In the genomic region with DNA sequence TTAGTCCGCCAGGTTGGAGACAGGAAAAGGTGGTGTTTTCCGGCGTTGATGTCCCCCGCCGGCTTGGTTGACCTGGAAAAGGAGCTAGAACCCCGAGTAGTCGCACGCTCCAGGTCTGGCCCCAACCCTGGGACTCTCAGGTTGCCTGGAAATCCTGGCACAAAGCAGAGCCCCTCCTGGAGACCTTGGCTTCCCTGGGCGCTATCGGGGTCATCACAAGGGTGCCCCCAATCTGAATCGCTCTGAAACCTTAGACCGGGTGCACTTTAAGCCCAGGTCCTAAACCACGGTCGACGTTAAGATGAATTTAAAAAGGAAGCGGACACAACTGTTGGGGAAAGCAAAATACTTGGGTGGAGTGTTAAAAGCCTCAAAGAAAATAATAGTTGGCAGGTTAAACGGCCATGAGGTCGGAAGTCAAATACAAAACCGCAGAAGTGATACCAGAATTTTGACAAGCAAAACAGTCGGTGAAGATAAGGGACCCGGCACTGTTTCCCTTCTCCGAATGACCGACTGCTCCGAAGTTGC, we compare ENCODE assay signal across 9 mouse cellular contexts. TPM values are rescaled to one million over a fixed set of nuclear protein-coding genes. Genes with fewer than 3 reads are reported as not detected.
DNase-seq lines count a peak whose midpoint lies in the region; ATAC-seq and TF ChIP-seq lines count a peak whose summit lies in the region.
"Had no signal": no experiment of that assay in that cellular context is flagged by ENCODE, and none has a peak within 500 bp of the region (broad histone marks: within the 10 kb centered on the region; RNA-seq: fewer than 3 reads in every experiment).

No protein-coding gene starts in this region.

- no peak for TF ChIP-seq POLR2A in cerebellum, adult 2 months (IDR thresholded peaks at IDR 0.05; ENCODE audit: borderline replicate concordance, insufficient read depth, low read length)

- WGBS in cerebellum, adult 2 months = 13% methylated on average over 24 of the region's 24 CpGs
- WGBS in intestine, embryonic 16.5 days = 10% methylated on average over 24 of the region's 24 CpGs

- no peaks in the 10 kb centered on the region for H3K36me3 ChIP-seq in E14TG2a.4 (ENCODE audit: insufficient read depth, low read length)
- no peaks in the 10 kb centered on the region for H3K36me3 ChIP-seq in intestine, embryonic 16.5 days (ENCODE audit: control insufficient read depth, insufficient read depth, low read length)
- H3K36me3 ChIP-seq: G1E had no signal

- peak; percentile 7; the same call in 1 of the 2 replicates for ATAC-seq in erythroid progenitor cell, adult 5-6 weeks (replicated peaks; ENCODE audit: low FRiP score, poor library complexity, severe bottlenecking)
- peak; percentile 13 for ATAC-seq in intestine, embryonic 16.5 days
- peak; percentile 14 for ATAC-seq in megakaryocyte-erythroid progenitor cell, adult 5-6 weeks (replicated peaks; ENCODE audit: low FRiP score, low TSS enrichment, poor library complexity, severe bottlenecking)

- no peaks in the 10 kb centered on the region for H3K27me3 ChIP-seq in cerebellum, adult 2 months (ENCODE audit: control insufficient read depth, insufficient read depth, low read length)
- peaks cover 59% of the 10 kb centered on the region for H3K27me3 ChIP-seq in E14TG2a.4 (ENCODE audit: insufficient read depth, low read length)
- H3K27me3 ChIP-seq in intestine, embryonic 16.5 days (replicated peaks; ENCODE audit: control insufficient read depth, insufficient read depth, low read length) = peaks cover 9% of the 10 kb centered on the region; the same call in 1 of the 2 replicates

- no peaks in the 10 kb centered on the region for H3K4me1 ChIP-seq in cerebellum, adult 2 months (ENCODE audit: control insufficient read depth, insufficient read depth, low read length)
- H3K4me1 ChIP-seq in E14TG2a.4 (replicated peaks; ENCODE audit: low read depth, low read length) = peaks cover 23% of the 10 kb centered on the region
- 0 out of 2 replicates have a peak, but pooled peaks cover 3% of the 10 kb centered on the region for H3K4me1 ChIP-seq in intestine, embryonic 16.5 days (ENCODE audit: control insufficient read depth, insufficient read depth, low read length)

- H3K4me2 ChIP-seq in intestine, embryonic 16.5 days (ENCODE audit: low read depth, low read length) = peak overlapping the region; percentile 100

- no peak for TF ChIP-seq CTCF in cerebellum, adult 2 months (IDR thresholded peaks at IDR 0.05; ENCODE audit: borderline replicate concordance, insufficient read depth, low read depth, low read length)
- TF ChIP-seq CTCF in E14TG2a.4 (conservative IDR thresholded peaks at IDR 0.05; ENCODE audit: low read length) = no peak

- no peaks in the 10 kb centered on the region for H3K9me3 ChIP-seq in E14TG2a.4 (ENCODE audit: low read length)
- H3K9me3 ChIP-seq in intestine, embryonic 16.5 days (ENCODE audit: control insufficient read depth, low read length) = no peaks in the 10 kb centered on the region

- H3K27ac ChIP-seq in cerebellum, adult 2 months (ENCODE audit: insufficient read depth, low read length) = peak overlapping the region; percentile 96
- peak overlapping the region; percentile 62; the same call in 1 of the 2 replicates for H3K27ac ChIP-seq in intestine, embryonic 16.5 days (ENCODE audit: low read length)

- no peak for DNase-seq in cerebellum, adult 2 months
- DNase-seq in cerebellum, adult 9-11 months = no peak
- peak; percentile 24 for DNase-seq in testis, postnatal 14 days (ENCODE audit: low spot score)
- DNase-seq in urinary bladder, postnatal 25 days (ENCODE audit: low spot score) = no peak

- H3K4me3 ChIP-seq in cerebellum, adult 2 months (replicated peaks; ENCODE audit: insufficient read depth, low read depth, low read length) = peak overlapping the region; percentile 95
- H3K4me3 ChIP-seq in E14TG2a.4 (replicated peaks; ENCODE audit: low read length) = peak overlapping the region; percentile 86
- H3K4me3 ChIP-seq in intestine, embryonic 16.5 days (ENCODE audit: low read length) = peak overlapping the region; percentile 77

- H3K9ac ChIP-seq in intestine, embryonic 16.5 days (ENCODE audit: low read depth, low read length) = peak overlapping the region; percentile 81

RNA-seq across cellular contexts. Expression of gene Cdc42ep3, which starts 1.2 kb away (rescaled TPM):
- 10.5 and 11.0 TPM in 2 replicates for polyA plus RNA-seq in cerebellum, adult 2 months (2012; rRNA removed)
- 70.6 and 89.3 TPM in 2 replicates for total RNA-seq in erythroid progenitor cell, adult 5-6 weeks (2015; ENCODE audit: low replicate concordance)
- total RNA-seq in erythroid progenitor cell, adult 5-6 weeks (2017; ENCODE audit: low replicate concordance) = 108 and 155 TPM in 2 replicates
- polyA plus RNA-seq in intestine, embryonic 16.5 days (2015; fragmentation: Nextera tagmentation; extraction: Ambion mirVana) = 34.3 and 41.7 TPM in 2 replicates
- total RNA-seq in megakaryocyte-erythroid progenitor cell, adult 5-6 weeks (2014; fragmentation: Nextera tagmentation) = 23.4 and 35.5 TPM in 2 replicates
- total RNA-seq in megakaryocyte-erythroid progenitor cell, adult 5-6 weeks (2017) = 61.9 and 94.2 TPM in 2 replicates
- polyA plus RNA-seq: G1E had no signal
